Mouse (Mus musculus): ENCODE results near the gene Nhlrc2. TPM values are rescaled to one million over a fixed set of nuclear protein-coding genes. Genes with fewer than 3 reads are reported as not detected.

The Nhlrc2 gene
- polyA plus RNA-seq, 1 experiment from 2014 or later = 14.5 TPM

GRCm38 (mm10) chr19:56553177-56553576, 5.1 kb downstream of the Nhlrc2 start:
- 95% methylated on average over 3 of the region's 3 CpGs for WGBS

GRCm38 (mm10) chr19:56555972-56556371, 7.9 kb downstream of the Nhlrc2 start:
- H3K9me3 ChIP-seq (replicated peaks; ENCODE audit: control insufficient read depth, low read length) = 0 out of 2 replicates have a peak, but pooled peaks cover 2% of the 10 kb centered on the region
- H3K36me3 ChIP-seq (ENCODE audit: control insufficient read depth, insufficient read depth, low read length) = peaks cover 19% of the 10 kb centered on the region; the same call in 1 of the 2 replicates
- WGBS = 70% methylated on average over 5 of the region's 5 CpGs
- H3K27ac ChIP-seq (ENCODE audit: low read length) = no peak overlapping the region
- H3K4me3 ChIP-seq (replicated peaks; ENCODE audit: low read length) = no peak overlapping the region
- H3K27me3 ChIP-seq (ENCODE audit: control insufficient read depth, insufficient read depth, low read length) = no peaks in the 10 kb centered on the region
- no peak for ATAC-seq (ENCODE audit: insufficient read depth, low FRiP score)
- no peak overlapping the region for H3K9ac ChIP-seq (ENCODE audit: low read length)
- peaks cover 6% of the 10 kb centered on the region; the same call in 1 of the 2 replicates for H3K4me1 ChIP-seq (ENCODE audit: control insufficient read depth, insufficient read depth, low read length)
- H3K4me2 ChIP-seq (ENCODE audit: low read depth, low read length) = no peak overlapping the region

More at GRCm38 (mm10) chr19:56553177-56553576, 5.1 kb downstream of the Nhlrc2 start:
- peaks cover 8% of the 10 kb centered on the region; the same call in 1 of the 2 replicates for H3K4me1 ChIP-seq (ENCODE audit: control insufficient read depth, insufficient read depth, low read length)
- no peak overlapping the region for H3K4me2 ChIP-seq (ENCODE audit: low read depth, low read length)
- H3K36me3 ChIP-seq (ENCODE audit: control insufficient read depth, insufficient read depth, low read length) = peaks cover 19% of the 10 kb centered on the region; the same call in 1 of the 2 replicates
- H3K9me3 ChIP-seq (replicated peaks; ENCODE audit: control insufficient read depth, low read length) = no peaks in the 10 kb centered on the region
- H3K27ac ChIP-seq (ENCODE audit: low read length) = no peak overlapping the region
- no peak overlapping the region for H3K4me3 ChIP-seq (replicated peaks; ENCODE audit: low read length)
- H3K27me3 ChIP-seq (ENCODE audit: control insufficient read depth, insufficient read depth, low read length) = no peaks in the 10 kb centered on the region
- ATAC-seq (ENCODE audit: insufficient read depth, low FRiP score) = no peak
- H3K9ac ChIP-seq (ENCODE audit: low read length) = no peak overlapping the region

DNA sequence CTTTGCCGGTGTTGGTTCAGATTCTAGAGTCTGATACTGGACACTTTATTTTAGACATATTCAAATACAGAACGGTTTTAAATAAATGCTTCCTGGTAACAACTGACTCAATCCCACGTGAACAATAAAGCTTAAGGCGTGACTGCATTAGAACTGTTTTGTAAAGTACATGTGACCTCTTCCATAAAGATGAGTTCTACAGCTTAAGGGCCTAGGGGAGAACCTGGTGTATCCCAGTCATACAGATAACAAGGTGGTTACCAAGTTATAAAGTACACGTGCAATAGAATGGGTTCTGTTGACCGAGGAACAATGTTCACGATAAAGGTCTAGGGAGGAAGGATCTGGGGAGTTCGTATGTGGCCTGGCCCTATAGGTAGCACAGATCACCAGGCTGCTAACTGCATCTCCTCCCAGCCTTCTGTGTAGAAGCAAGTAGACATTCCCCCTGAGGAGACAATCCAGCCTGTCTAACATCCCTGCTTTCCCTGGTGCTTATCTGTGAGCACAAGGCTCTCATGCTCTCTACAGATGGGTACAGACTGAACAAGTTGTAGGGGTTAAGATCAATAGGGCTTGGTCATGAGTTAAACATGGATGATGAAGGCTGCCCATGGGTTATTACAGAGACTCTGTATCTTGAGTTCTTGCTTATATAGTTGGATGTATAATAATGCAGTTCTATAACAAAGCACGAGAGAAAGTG, 14.5 kb downstream of the Nhlrc2 start:
- no peak overlapping the region for H3K9ac ChIP-seq (ENCODE audit: low read length)
- no peak overlapping the region for H3K4me2 ChIP-seq (ENCODE audit: low read depth, low read length)
- no peaks in the 10 kb centered on the region for H3K27me3 ChIP-seq (ENCODE audit: control insufficient read depth, insufficient read depth, low read length)
- no peaks in the 10 kb centered on the region for H3K36me3 ChIP-seq (ENCODE audit: control insufficient read depth, insufficient read depth, low read length)
- H3K4me3 ChIP-seq (replicated peaks; ENCODE audit: low read length) = no peak overlapping the region
- H3K4me1 ChIP-seq (ENCODE audit: control insufficient read depth, insufficient read depth, low read length) = peaks cover 6% of the 10 kb centered on the region; the same call in 1 of the 2 replicates
- H3K27ac ChIP-seq (ENCODE audit: low read length) = no peak overlapping the region
- 0 out of 2 replicates have a peak, but pooled peaks cover 2% of the 10 kb centered on the region for H3K9me3 ChIP-seq (replicated peaks; ENCODE audit: control insufficient read depth, low read length)
- 84% methylated on average over 9 of the region's 9 CpGs for WGBS
- no peak for ATAC-seq (ENCODE audit: insufficient read depth, low FRiP score)

- no peak overlapping the region for H3K4me3 ChIP-seq (replicated peaks; ENCODE audit: low read length)
- 81% methylated on average over 3 of the region's 3 CpGs for WGBS
- ATAC-seq (ENCODE audit: insufficient read depth, low FRiP score) = no peak
- H3K4me1 ChIP-seq (ENCODE audit: control insufficient read depth, insufficient read depth, low read length) = peaks cover 4% of the 10 kb centered on the region
- no peaks in the 10 kb centered on the region for H3K36me3 ChIP-seq (ENCODE audit: control insufficient read depth, insufficient read depth, low read length)
- H3K27me3 ChIP-seq (ENCODE audit: control insufficient read depth, insufficient read depth, low read length) = no peaks in the 10 kb centered on the region
- H3K9me3 ChIP-seq (replicated peaks; ENCODE audit: control insufficient read depth, low read length) = 0 out of 2 replicates have a peak, but pooled peaks cover 2% of the 10 kb centered on the region
- H3K9ac ChIP-seq (ENCODE audit: low read length) = no peak overlapping the region
- H3K4me2 ChIP-seq (ENCODE audit: low read depth, low read length) = no peak overlapping the region
- no peak overlapping the region for H3K27ac ChIP-seq (ENCODE audit: low read length)
Measured at GRCm38 (mm10) chr19:56563469-56563868, 15.4 kb downstream of the Nhlrc2 start.

- H3K27me3 ChIP-seq (ENCODE audit: control insufficient read depth, insufficient read depth, low read length) = no peaks in the 10 kb centered on the region
- no peak overlapping the region for H3K4me3 ChIP-seq (replicated peaks; ENCODE audit: low read length)
- H3K27ac ChIP-seq (ENCODE audit: low read length) = no peak overlapping the region
- H3K36me3 ChIP-seq (ENCODE audit: control insufficient read depth, insufficient read depth, low read length) = no peaks in the 10 kb centered on the region
- H3K9ac ChIP-seq (ENCODE audit: low read length) = no peak overlapping the region
- H3K4me2 ChIP-seq (ENCODE audit: low read depth, low read length) = no peak overlapping the region
- H3K9me3 ChIP-seq (replicated peaks; ENCODE audit: control insufficient read depth, low read length) = no peaks in the 10 kb centered on the region
- WGBS = 63% methylated on average over 6 of the region's 6 CpGs
- H3K4me1 ChIP-seq (ENCODE audit: control insufficient read depth, insufficient read depth, low read length) = peaks cover 3% of the 10 kb centered on the region
- ATAC-seq (ENCODE audit: insufficient read depth, low FRiP score) = no peak
Measured at GRCm38 (mm10) chr19:56565358-56565757, 17.3 kb downstream of the Nhlrc2 start.

DNA sequence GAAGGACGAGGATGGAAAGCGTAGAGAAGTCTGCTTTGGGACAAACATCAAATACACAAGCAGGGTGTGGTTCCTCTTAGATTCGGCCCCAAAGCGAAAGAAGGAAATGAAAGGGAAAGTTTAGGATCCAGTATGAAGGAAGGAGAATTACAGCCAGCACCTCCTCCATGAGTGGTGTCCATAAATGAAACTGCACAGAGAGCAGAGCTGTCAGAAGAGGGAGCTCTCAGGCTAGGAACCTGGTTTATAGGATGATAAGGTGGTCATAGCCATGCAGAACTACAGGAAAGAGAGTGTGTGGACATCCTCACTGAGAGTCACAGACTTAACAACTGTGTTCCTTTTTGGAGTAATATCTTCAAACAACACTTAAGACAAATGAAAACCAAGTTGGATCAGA, 18.0 kb downstream of the Nhlrc2 start:
- no peak overlapping the region for H3K27ac ChIP-seq (ENCODE audit: low read length)
- no peaks in the 10 kb centered on the region for H3K27me3 ChIP-seq (ENCODE audit: control insufficient read depth, insufficient read depth, low read length)
- H3K9me3 ChIP-seq (replicated peaks; ENCODE audit: control insufficient read depth, low read length) = no peaks in the 10 kb centered on the region
- H3K4me1 ChIP-seq (ENCODE audit: control insufficient read depth, insufficient read depth, low read length) = peaks cover 3% of the 10 kb centered on the region
- no peaks in the 10 kb centered on the region for H3K36me3 ChIP-seq (ENCODE audit: control insufficient read depth, insufficient read depth, low read length)
- H3K9ac ChIP-seq (ENCODE audit: low read length) = no peak overlapping the region
- WGBS = 76% methylated on average over 4 of the region's 4 CpGs
- no peak overlapping the region for H3K4me3 ChIP-seq (replicated peaks; ENCODE audit: low read length)
- no peak for ATAC-seq (ENCODE audit: insufficient read depth, low FRiP score)
- H3K4me2 ChIP-seq (ENCODE audit: low read depth, low read length) = no peak overlapping the region

- H3K4me3 ChIP-seq (replicated peaks; ENCODE audit: low read length) = no peak overlapping the region
- H3K9ac ChIP-seq (ENCODE audit: low read length) = no peak overlapping the region
- H3K36me3 ChIP-seq (ENCODE audit: control insufficient read depth, insufficient read depth, low read length) = no peaks in the 10 kb centered on the region
- no peak overlapping the region for H3K27ac ChIP-seq (ENCODE audit: low read length)
- no peaks in the 10 kb centered on the region for H3K27me3 ChIP-seq (ENCODE audit: control insufficient read depth, insufficient read depth, low read length)
- 77% methylated on average over 6 of the region's 6 CpGs for WGBS
- H3K9me3 ChIP-seq (replicated peaks; ENCODE audit: control insufficient read depth, low read length) = no peaks in the 10 kb centered on the region
- no peak for ATAC-seq (ENCODE audit: insufficient read depth, low FRiP score)
- peaks cover 3% of the 10 kb centered on the region for H3K4me1 ChIP-seq (ENCODE audit: control insufficient read depth, insufficient read depth, low read length)
- H3K4me2 ChIP-seq (ENCODE audit: low read depth, low read length) = no peak overlapping the region
Measured at GRCm38 (mm10) chr19:56566940-56567339, 18.9 kb downstream of the Nhlrc2 start.

GRCm38 (mm10) chr19:56570781-56571180, 22.7 kb downstream of the Nhlrc2 start:
- H3K9me3 ChIP-seq (replicated peaks; ENCODE audit: control insufficient read depth, low read length) = no peaks in the 10 kb centered on the region
- H3K4me2 ChIP-seq (ENCODE audit: low read depth, low read length) = no peak overlapping the region
- WGBS = 62% methylated on average over 8 of the region's 8 CpGs
- no peak for ATAC-seq (ENCODE audit: insufficient read depth, low FRiP score)
- no peak overlapping the region for H3K9ac ChIP-seq (ENCODE audit: low read length)
- H3K27me3 ChIP-seq (ENCODE audit: control insufficient read depth, insufficient read depth, low read length) = no peaks in the 10 kb centered on the region
- no peak overlapping the region for H3K4me3 ChIP-seq (replicated peaks; ENCODE audit: low read length)
- 0 out of 2 replicates have a peak, but pooled peaks cover 3% of the 10 kb centered on the region for H3K36me3 ChIP-seq (ENCODE audit: control insufficient read depth, insufficient read depth, low read length)
- H3K4me1 ChIP-seq (ENCODE audit: control insufficient read depth, insufficient read depth, low read length) = peaks cover 3% of the 10 kb centered on the region
- no peak overlapping the region for H3K27ac ChIP-seq (ENCODE audit: low read length)

DNA sequence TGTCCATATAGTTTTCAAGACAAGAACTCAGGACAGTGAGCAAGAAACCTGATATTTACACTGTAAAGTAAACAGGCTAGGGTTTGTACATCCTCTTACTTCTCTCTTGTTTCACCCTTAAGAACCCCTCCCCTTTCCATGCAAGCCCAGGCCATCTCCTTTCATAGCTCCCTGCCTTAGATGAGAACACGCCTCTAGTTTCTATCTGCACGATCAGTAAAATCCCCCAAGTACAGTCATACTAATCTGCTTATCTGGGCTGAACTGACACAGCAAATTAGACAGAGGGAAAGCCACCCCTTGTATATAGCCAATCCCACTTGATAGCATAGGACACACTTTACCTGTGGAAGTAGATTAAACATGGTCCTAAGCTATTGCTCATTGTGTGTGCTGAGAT, 23.2 kb downstream of the Nhlrc2 start:
- Histone ChIP-seq H3K9me3 (replicated peaks; ENCODE audit: control insufficient read depth, low read length) (no peaks in the 10 kb centered on the region), H3K4me1 (ENCODE audit: control insufficient read depth, insufficient read depth, low read length) (peaks cover 3% of the 10 kb centered on the region), H3K27ac (ENCODE audit: low read length) (no peak overlapping the region), H3K9ac (ENCODE audit: low read length) (no peak overlapping the region), H3K4me3 (replicated peaks; ENCODE audit: low read length) (no peak overlapping the region), H3K27me3 (ENCODE audit: control insufficient read depth, insufficient read depth, low read length) (no peaks in the 10 kb centered on the region), H3K36me3 (ENCODE audit: control insufficient read depth, insufficient read depth, low read length) (0 out of 2 replicates have a peak, but pooled peaks cover 3% of the 10 kb centered on the region), H3K4me2 (ENCODE audit: low read depth, low read length) (no peak overlapping the region)
- WGBS = 55% methylated on average over 2 of the region's 2 CpGs
- no peak for ATAC-seq (ENCODE audit: insufficient read depth, low FRiP score)

Measured in stomach, embryonic 16.5 days (tissue).